Mouse (Mus musculus) CD4-positive, CD25-positive, alpha-beta regulatory T cell (primary cell): ENCODE results near the gene Mstn. TPM values are rescaled to one million over a fixed set of nuclear protein-coding genes. Genes with fewer than 3 reads are reported as not detected.

Experiments
- polyA plus RNA-seq: library from polyadenylated mRNA; unstranded; fragments of 100-300 nt; shearing (Covaris generic); gene quantifications from one replicate; pipeline ENCODE4 v1.2.1, GENCODE M21; 2017

The Mstn gene
- polyA plus RNA-seq: not detected

GRCm38 (mm10) chr1:53061340-53061739 lies at the start of gene Mstn:
Mstn (plus strand) TSS chr1:53061640.

GRCm38 (mm10) chr1:53020079-53020478 lies 41.4 kb upstream of the Mstn start, which contains the start of gene 1700019D03Rik:
1700019D03Rik (minus strand) TSS chr1:53020179.

Other genes starting within 250 kb of the Mstn start
- 112 TPM for gene Inpp1, start 244.0 kb upstream of the Mstn start, polyA plus RNA-seq
- gene Hibch, start 216.7 kb upstream of the Mstn start, polyA plus RNA-seq: 22.9 TPM
- 3.0 TPM for gene 1700019D03Rik, start 41.5 kb upstream of the Mstn start, polyA plus RNA-seq
- gene 1700019A02Rik, start 126.0 kb downstream of the Mstn start, polyA plus RNA-seq: not detected
- gene Pms1, start 235.4 kb downstream of the Mstn start, polyA plus RNA-seq: 23.7 TPM
- 66.8 TPM for gene Ormdl1, start 235.5 kb downstream of the Mstn start, polyA plus RNA-seq
- gene Gm28778, start 235.5 kb downstream of the Mstn start, polyA plus RNA-seq: not detected